Mouse (Mus musculus) ES-Bruce4 (cell line): ENCODE data around the gene Nags.

Experiments used
- CTCF ChIP-seq: IDR thresholded peaks from one replicate; pipeline ENCODE4 v1.8.1; 2011; ENCODE audit warnings: low read depth, low read length
- EP300 ChIP-seq: IDR thresholded peaks from 2 replicates; pipeline ENCODE4 v1.6.1; 2011; ENCODE audit warnings: low read depth, low read length; ENCODE audit not compliant: insufficient read depth
- POLR2A ChIP-seq: IDR thresholded peaks from one replicate; pipeline ENCODE4 v1.8.1; 2011; ENCODE audit warnings: low read length; ENCODE audit not compliant: insufficient read depth

GRCm38 (mm10) chr11:102146531-102146930 lies 1.2 kb downstream of the Nags start:
- no peak for TF ChIP-seq POLR2A
- TF ChIP-seq EP300: no peak
- no peak for TF ChIP-seq CTCF
